Mouse (Mus musculus) hindbrain, postnatal 0 days (tissue): ENCODE measurements around the gene Hist1h2bj. TPM values are rescaled to one million over a fixed set of nuclear protein-coding genes. Genes with fewer than 3 reads are reported as not detected.
"Not testable (repeated sequence)": the region's sequence is repeated elsewhere in the genome, so short reads cannot be mapped to it uniquely, and the experiment has no call there.

Source experiments
- ATAC-seq: fragments of 200-750 bp; cut with Nextera tagmentation; 2 replicates; pipeline ENCODE4 v1.8.0; 2017; ENCODE audit warnings: mild to moderate bottlenecking, moderate TSS enrichment, moderate library complexity
- DNase-seq: peaks from one replicate; pipeline ENCODE4 v3.0.0-alpha.2; 2015; ENCODE audit warnings: low spot score
- H3K27ac ChIP-seq: fragments of 300-500 bp; sonication (generic); 2 replicates; pipeline ENCODE4 v1.5.1; 2014; ENCODE audit warnings: mild to moderate bottlenecking
- H3K27me3 ChIP-seq: fragments of 300-500 bp; sonication (generic); 2 replicates; pipeline ENCODE4 v1.6.1; 2014; ENCODE audit warnings: low read length, mixed read lengths; ENCODE audit not compliant: insufficient read depth
- H3K36me3 ChIP-seq: fragments of 300-500 bp; sonication (generic); 2 replicates; pipeline ENCODE4 v1.6.1; 2014; ENCODE audit warnings: low read length, mixed read lengths; ENCODE audit not compliant: insufficient read depth
- H3K4me1 ChIP-seq: fragments of 300-500 bp; sonication (generic); 2 replicates; pipeline ENCODE4 v1.6.1; 2014; ENCODE audit warnings: antibody characterized with exemption, low read length, mixed read lengths; ENCODE audit not compliant: insufficient read depth
- H3K4me2 ChIP-seq: fragments of 300-500 bp; sonication (generic); 2 replicates; pipeline ENCODE4 v1.6.1; 2014; ENCODE audit warnings: low read depth, mild to moderate bottlenecking, low read length, moderate library complexity, mixed read lengths
- H3K4me3 ChIP-seq: fragments of 300-500 bp; sonication (generic); 2 replicates; pipeline ENCODE4 v1.5.1; 2014; ENCODE audit warnings: low read length
- H3K9ac ChIP-seq: fragments of 300-500 bp; sonication (generic); replicated peaks from 2 replicates; pipeline ENCODE4 v1.6.1; 2014; ENCODE audit warnings: mild to moderate bottlenecking, low read length, moderate library complexity, mixed read lengths
- H3K9me3 ChIP-seq: fragments of 300-500 bp; sonication (generic); 2 replicates; pipeline ENCODE4 v1.6.1; 2016; ENCODE audit warnings: low read length, mixed read lengths
- CTCF ChIP-seq: IDR thresholded peaks from 2 replicates; pipeline ENCODE4 v1.5.1; 2016; ENCODE audit warnings: antibody characterized with exemption, control low read depth, low read depth
- WGBS: fragments of 180-500 bp; shearing (Covaris S2); extraction: QIAGEN DNeasy Blood & Tissue Kit; methylation state at CpG from one replicate; pipeline ENCODE4 v1.1.7; 2014; 5-methylcytosine and 5-hydroxymethylcytosine counted together
- polyA plus RNA-seq: library from polyadenylated mRNA; unstranded; fragments of >200 nt; fragmentation: Nextera tagmentation; extraction: Ambion mirVana; gene quantifications from 2 replicates; pipeline ENCODE4 v1.2.1, GENCODE M21; 2015
- total RNA-seq: library from RNA; depleted of rRNA; stranded (reverse); fragments of >200 nt; gene quantifications from 2 replicates; pipeline ENCODE4 v1.2.3, GENCODE M21; 2014

Hist1h2bj gene
- total and polyA plus RNA-seq, 2 experiments from 2014 or later: 4.2 to 1,409 TPM

GRCm38 (mm10) chr13:22039951-22040463 lies 3.0 kb upstream of the Hist1h2bj start:
- no peak overlapping the region for H3K9ac ChIP-seq

GRCm38 (mm10) chr13:22040464-22041141 lies 2.4 kb upstream of the Hist1h2bj start:
- no peak for TF ChIP-seq CTCF
- DNase-seq (peak; percentile 35), ATAC-seq (peak; percentile 36)

More at GRCm38 (mm10) chr13:22039951-22040463, 3.0 kb upstream of the Hist1h2bj start:
- Histone ChIP-seq H3K9me3 (no peaks in the 10 kb centered on the region), H3K4me2 (peak overlapping the region; percentile 62), H3K27me3 (no peaks in the 10 kb centered on the region), H3K4me3 (no peak overlapping the region), H3K27ac (no peak overlapping the region), H3K4me1 (peaks cover 15% of the 10 kb centered on the region; the same call in 1 of the 2 replicates), H3K36me3 (no peaks in the 10 kb centered on the region)
- DNase-seq: no peak
- 12% methylated on average over 2 of the region's 2 CpGs for WGBS
- ATAC-seq: no peak
- TF ChIP-seq CTCF: no peak

GRCm38 (mm10) chr13:22041142-22041536 lies 1.9 kb upstream of the Hist1h2bj start, which contains the start of gene Hist1h4i:
Gene Hist1h4i (minus strand): TSS chr13:22041362.
- not testable (repeated sequence) for H3K9me3 ChIP-seq, H3K36me3 ChIP-seq, H3K27me3 ChIP-seq
- Histone ChIP-seq H3K4me1 (peaks cover 15% of the 10 kb centered on the region; the same call in 1 of the 2 replicates), H3K4me2 (peak within 1 kb of the TSS; percentile 62), H3K9ac (peak within 1 kb of the TSS; percentile 24; the same call in 1 of the 2 replicates), H3K27ac (peak within 1 kb of the TSS; percentile 80), H3K4me3 (peak within 1 kb of the TSS; percentile 35)
- DNase-seq: peak; percentile 96
- peak; percentile 73 for ATAC-seq
- under 1% methylated on average over 21 of the region's 27 CpGs for WGBS

More at GRCm38 (mm10) chr13:22040464-22041141, 2.4 kb upstream of the Hist1h2bj start:
- H3K27me3 ChIP-seq: no peaks in the 10 kb centered on the region
- H3K4me3 ChIP-seq: peak overlapping the region; percentile 35
- 0 out of 2 replicates have a peak overlapping the region, but pooled peaks have one; percentile 24 for H3K9ac ChIP-seq
- H3K36me3 ChIP-seq: no peaks in the 10 kb centered on the region
- peaks cover 15% of the 10 kb centered on the region; the same call in 1 of the 2 replicates for H3K4me1 ChIP-seq
- H3K4me2 ChIP-seq: peak overlapping the region; percentile 62
- no peaks in the 10 kb centered on the region for H3K9me3 ChIP-seq
- H3K27ac ChIP-seq: peak overlapping the region; percentile 78
- WGBS: under 1% methylated on average over 19 of the region's 24 CpGs

GRCm38 (mm10) chr13:22041651-22042567 lies 1.1 kb upstream of the Hist1h2bj start:
- no peaks in the 10 kb centered on the region for H3K36me3 ChIP-seq
- H3K27ac ChIP-seq: peak overlapping the region; percentile 80
- peak overlapping the region; percentile 62 for H3K4me2 ChIP-seq
- TF ChIP-seq CTCF: no peak
- peak overlapping the region; percentile 32 for H3K4me3 ChIP-seq
- peaks cover 10% of the 10 kb centered on the region; the same call in 1 of the 2 replicates for H3K4me1 ChIP-seq
- WGBS: 2% methylated on average over 13 of the region's 13 CpGs
- H3K9me3 ChIP-seq: no peaks in the 10 kb centered on the region
- no peak overlapping the region; the same call in 1 of the 2 replicates for H3K9ac ChIP-seq
- H3K27me3 ChIP-seq: no peaks in the 10 kb centered on the region
- DNase-seq (no peak), ATAC-seq (no peak)

GRCm38 (mm10) chr13:22043503-22044431 lies 753 bp downstream of the Hist1h2bj start:
- Histone ChIP-seq H3K36me3 (no peaks in the 10 kb centered on the region), H3K4me1 (peaks cover 10% of the 10 kb centered on the region; the same call in 1 of the 2 replicates), H3K4me2 (peak overlapping the region; percentile 62), H3K27me3 (no peaks in the 10 kb centered on the region), H3K9me3 (no peaks in the 10 kb centered on the region), H3K4me3 (peak overlapping the region; percentile 33), H3K27ac (peak overlapping the region; percentile 73; the same call in 1 of the 2 replicates), H3K9ac (peak overlapping the region; percentile 35; the same call in 1 of the 2 replicates)
- TF ChIP-seq CTCF: peak; percentile 76
- 2% methylated on average over 9 of the region's 14 CpGs for WGBS
- ATAC-seq (peak; percentile 15), DNase-seq (peak; percentile 88)
